Mouse (Mus musculus): ENCODE measurements around the gene Shc2. TPM values are rescaled to one million over a fixed set of nuclear protein-coding genes. Genes with fewer than 3 reads are reported as not detected.

Shc2 gene
- total RNA-seq (2021), result 1 to 10 TPM; 5.6 to 8.4 TPM
- long read RNA-seq, experiment 1, transcript Shc2-201 (13 exons, 3,243 nt), result major isoform, 10 of 12 reads
- long read RNA-seq, experiment 1, partial matches to known transcripts, result 1 of 12 reads
- long read RNA-seq, experiment 1, other reads (novel, unspliced or antisense), result 0 of 12 reads
- long read RNA-seq, experiment 2, transcript Shc2-201 (13 exons, 3,243 nt), result major isoform, 9 of 10 reads
- long read RNA-seq, experiment 2, partial matches to known transcripts, result 1 of 10 reads
- long read RNA-seq, experiment 2, other reads (novel, unspliced or antisense), result 0 of 10 reads

GRCm38 (mm10) chr10:79637128-79638110 lies at the start of gene Shc2:
TSS of gene Shc2 (minus strand) at chr10:79637918.
- peak; percentile 47 for DNase-seq

- no peak for DNase-seq
These were observed 49.8 kb upstream of the Shc2 start for GRCm38 (mm10) chr10:79687513-79687912.

- no peak for DNase-seq
These were observed 49.0 kb upstream of the Shc2 start for GRCm38 (mm10) chr10:79686691-79687090.

- DNase-seq, result no peak
These were observed 48.5 kb upstream of the Shc2 start for GRCm38 (mm10) chr10:79686219-79686618.

GRCm38 (mm10) chr10:79684770-79685600 lies 47.3 kb upstream of the Shc2 start:
- DNase-seq, result no peak

- peak; percentile 56 for DNase-seq
These were observed 46.3 kb upstream of the Shc2 start for GRCm38 (mm10) chr10:79683726-79684640.

- DNase-seq, result peak; percentile 78
These were observed 45.3 kb upstream of the Shc2 start for GRCm38 (mm10) chr10:79682916-79683582.

GRCm38 (mm10) chr10:79682551-79682915 lies 44.8 kb upstream of the Shc2 start:
- DNase-seq, result peak; percentile 50

GRCm38 (mm10) chr10:79681591-79682245 lies 44.0 kb upstream of the Shc2 start, which contains the start of gene Cdc34:
TSS of gene Cdc34 (plus strand) at chr10:79682195.
- peak; percentile 99 for DNase-seq

GRCm38 (mm10) chr10:79680606-79681495 lies 43.1 kb upstream of the Shc2 start:
- DNase-seq, result peak; percentile 43

GRCm38 (mm10) chr10:79675346-79676035 lies 37.8 kb upstream of the Shc2 start:
- DNase-seq, result no peak

- no peak for DNase-seq
These were observed 35.3 kb upstream of the Shc2 start for GRCm38 (mm10) chr10:79673054-79673453.

- DNase-seq, result no peak
These were observed 34.4 kb upstream of the Shc2 start for GRCm38 (mm10) chr10:79672088-79672455.

GRCm38 (mm10) chr10:79671396-79672087 lies 33.8 kb upstream of the Shc2 start:
- no peak for DNase-seq

- DNase-seq, result no peak
These were observed 32.6 kb upstream of the Shc2 start for GRCm38 (mm10) chr10:79670071-79670888.

GRCm38 (mm10) chr10:79669576-79670057 lies 31.9 kb upstream of the Shc2 start:
- peak; percentile 82 for DNase-seq

All from adrenal gland, postnatal 10 days (tissue).